In the genomic region with DNA sequence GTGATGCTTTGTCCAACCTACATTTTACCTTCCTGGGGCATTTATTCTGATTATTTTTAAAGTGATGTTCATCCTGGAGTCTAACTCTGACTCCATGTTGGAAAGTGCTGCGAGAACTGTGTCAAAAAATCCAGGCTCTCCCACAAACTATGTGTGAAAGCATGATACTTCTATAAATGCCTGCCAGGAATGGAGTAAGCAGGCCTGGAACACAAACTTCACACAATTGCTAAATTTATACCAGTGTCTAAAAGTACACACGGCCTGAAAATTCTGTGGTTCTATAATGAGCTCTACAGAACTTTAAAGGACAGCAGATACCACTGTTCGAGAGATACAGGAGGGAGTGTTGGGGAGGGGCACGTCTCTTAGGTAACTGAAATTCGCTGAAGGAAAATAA, we compare ENCODE assay signal across 19 mouse cellular contexts.
DNase-seq lines count a peak whose midpoint lies in the region; ATAC-seq and TF ChIP-seq lines count a peak whose summit lies in the region.
"Had no signal": no experiment of that assay in that cellular context is flagged by ENCODE, and none has a peak within 500 bp of the region (broad histone marks: within the 10 kb centered on the region; RNA-seq: fewer than 3 reads in every experiment).

No protein-coding gene starts in this region.

- no peak overlapping the region for H3K9ac ChIP-seq in forebrain, postnatal 0 days
- H3K9ac ChIP-seq in forebrain, embryonic 12.5 days, result no peak overlapping the region
- H3K9ac ChIP-seq: embryonic facial prominence, embryonic 13.5 days; forebrain, embryonic 13.5 days; heart, embryonic 12.5 days; hindbrain, embryonic 14.5 days had no signal

- no peaks in the 10 kb centered on the region for H3K4me1 ChIP-seq in forebrain, postnatal 0 days (ENCODE audit: insufficient read depth)
- H3K4me1 ChIP-seq in forebrain, embryonic 12.5 days, result no peaks in the 10 kb centered on the region
- H3K4me1 ChIP-seq: embryonic facial prominence, embryonic 13.5 days; forebrain, embryonic 13.5 days; heart, embryonic 12.5 days; hindbrain, embryonic 10.5 days had no signal

- H3K36me3 ChIP-seq in forebrain, postnatal 0 days (ENCODE audit: insufficient read depth), result no peaks in the 10 kb centered on the region
- H3K36me3 ChIP-seq in forebrain, embryonic 12.5 days (replicated peaks), result no peaks in the 10 kb centered on the region
- H3K36me3 ChIP-seq: embryonic facial prominence, embryonic 13.5 days; heart, embryonic 12.5 days; hindbrain, embryonic 10.5 days had no signal

- no peak overlapping the region for H3K27ac ChIP-seq in forebrain, postnatal 0 days (ENCODE audit: low read depth, low read length)
- no peak overlapping the region for H3K27ac ChIP-seq in forebrain, embryonic 12.5 days
- H3K27ac ChIP-seq: embryonic facial prominence, embryonic 13.5 days; forebrain, embryonic 13.5 days; gastrocnemius, adult 2 months; hindbrain, embryonic 10.5 days; hindbrain, embryonic 14.5 days had no signal

- ATAC-seq in forebrain, postnatal 0 days, result peak; percentile 42
- no peak for ATAC-seq in forebrain, embryonic 12.5 days (ENCODE audit: low FRiP score)
- no peak for ATAC-seq in CD4-positive, CD25-positive, alpha-beta regulatory T cell, adult 4 months
- ATAC-seq: forebrain, embryonic 13.5 days had no signal

- WGBS in forebrain, postnatal 0 days, result 70% methylated on average over 5 of the region's 5 CpGs
- WGBS in forebrain, embryonic 12.5 days, result 92% methylated on average over 5 of the region's 5 CpGs

- no peaks in the 10 kb centered on the region for H3K9me3 ChIP-seq in forebrain, postnatal 0 days (ENCODE audit: low read length)
- H3K9me3 ChIP-seq in forebrain, embryonic 12.5 days, result no peaks in the 10 kb centered on the region
- H3K9me3 ChIP-seq: embryonic facial prominence, embryonic 13.5 days; forebrain, embryonic 13.5 days; heart, embryonic 12.5 days; hindbrain, embryonic 10.5 days had no signal

- no peak overlapping the region for H3K4me3 ChIP-seq in forebrain, postnatal 0 days (ENCODE audit: low read depth, low read length)
- no peak overlapping the region for H3K4me3 ChIP-seq in forebrain, embryonic 12.5 days (replicated peaks)
- H3K4me3 ChIP-seq: embryonic facial prominence, embryonic 13.5 days; forebrain, embryonic 13.5 days; gastrocnemius, adult 2 months; heart, embryonic 12.5 days; hindbrain, embryonic 10.5 days had no signal

- no peak for TF ChIP-seq CTCF in forebrain, postnatal 0 days (IDR thresholded peaks at IDR 0.05; ENCODE audit: low read depth)

- peak; percentile 29 for DNase-seq in forebrain, postnatal 0 days
- DNase-seq in left cerebral cortex, adult 9 months (ENCODE audit: low spot score in 2 of 2), result peak; percentile 15 to 23
- no peak for DNase-seq in left cerebral cortex, adult 8-10 months (ENCODE audit: low spot score in 2 of 2)
- DNase-seq in right cerebral cortex, adult 2 months (ENCODE audit: low spot score in 2 of 2), result peak; percentile 2 to 6
- no peak for DNase-seq in right cerebral cortex, postnatal 14 days
- DNase-seq: adrenal gland, postnatal 10 days; B cell, adult 2 months; cerebellum, adult 11-12 months; cerebellum, adult 9-10 months; cerebellum, postnatal 25 days; gastrocnemius, adult 2 months; gastrocnemius, postnatal 25 days had no signal

- no peak overlapping the region for H3K4me2 ChIP-seq in forebrain, postnatal 0 days (ENCODE audit: low read depth)
- no peak overlapping the region for H3K4me2 ChIP-seq in forebrain, embryonic 12.5 days
- H3K4me2 ChIP-seq: embryonic facial prominence, embryonic 13.5 days; forebrain, embryonic 13.5 days; heart, embryonic 12.5 days; hindbrain, embryonic 14.5 days had no signal

- no peaks in the 10 kb centered on the region for H3K27me3 ChIP-seq in forebrain, postnatal 0 days (ENCODE audit: insufficient read depth, low read length)
- H3K27me3 ChIP-seq in forebrain, embryonic 12.5 days, result no peaks in the 10 kb centered on the region
- H3K27me3 ChIP-seq: forebrain, embryonic 13.5 days; heart, embryonic 12.5 days had no signal

Comparison
In these comparisons a context has a peak if more than half of its experiments do, and no peak if none do; other contexts are left out.
1. DNase-seq: peak in forebrain, postnatal 0 days (single experiment), left cerebral cortex, adult 9 months (2 of 2) and right cerebral cortex, adult 2 months (2 of 2); none in left cerebral cortex, adult 8-10 months (0 of 2) and right cerebral cortex, postnatal 14 days (single experiment).